Mouse (Mus musculus) forebrain, embryonic 10.5 days (tissue): ENCODE data around the gene Rhbdd1. TPM values are rescaled to one million over a fixed set of nuclear protein-coding genes. Genes with fewer than 3 reads are reported as not detected.
A peak's percentile ranks its signal among the peaks of the same experiment; 100 is the strongest.

Experiments
- DNase-seq: peaks from one replicate; pipeline ENCODE4 v3.0.0-alpha.2; 2017; ENCODE audit warnings: low spot score; ENCODE audit errors: extremely low spot score
- H3K27ac ChIP-seq: fragments of 300-500 bp; sonication (generic); 2 replicates; pipeline ENCODE4 v1.5.1; 2016; ENCODE audit warnings: mild to moderate bottlenecking
- H3K27me3 ChIP-seq: fragments of 300-500 bp; sonication (generic); 2 replicates; pipeline ENCODE4 v1.6.1; 2016; ENCODE audit warnings: mild to moderate bottlenecking; ENCODE audit not compliant: poor library complexity, severe bottlenecking
- H3K36me3 ChIP-seq: fragments of 300-500 bp; sonication (generic); replicated peaks from 2 replicates; pipeline ENCODE4 v1.6.1; 2016; ENCODE audit warnings: mild to moderate bottlenecking, moderate library complexity
- H3K4me1 ChIP-seq: fragments of 300-500 bp; sonication (generic); 2 replicates; pipeline ENCODE4 v1.6.1; 2016
- H3K4me3 ChIP-seq: fragments of 300-500 bp; sonication (generic); 2 replicates; pipeline ENCODE4 v1.5.1; 2016; ENCODE audit warnings: mild to moderate bottlenecking, moderate library complexity
- H3K9me3 ChIP-seq: fragments of 300-500 bp; sonication (generic); 2 replicates; pipeline ENCODE4 v1.6.1; 2016; ENCODE audit warnings: mild to moderate bottlenecking, moderate library complexity
- WGBS: fragments of 180-500 bp; shearing (Covaris S2); methylation state at CpG from one replicate; pipeline ENCODE4 v1.1.7; 2016; 5-methylcytosine and 5-hydroxymethylcytosine counted together
- polyA plus RNA-seq: library from polyadenylated mRNA; unstranded; fragments of >200 nt; fragmentation: Nextera tagmentation; extraction: Ambion mirVana; gene quantifications from 2 replicates; pipeline ENCODE4 v1.2.1, GENCODE M21; 2016

Gene Rhbdd1
- polyA plus RNA-seq, 1 experiment from 2014 or later = 10.2 TPM

- no peaks in the 10 kb centered on the region for H3K9me3 ChIP-seq
- 90% methylated on average over 3 of the region's 3 CpGs for WGBS
Measured at GRCm38 (mm10) chr1:82304483-82304882, 11.8 kb upstream of the Rhbdd1 start.

GRCm38 (mm10) chr1:82316746-82317126 is 484 bp downstream of the Rhbdd1 start:
- DNase-seq = no peak
- H3K4me3 ChIP-seq = peak overlapping the region; percentile 88
- H3K36me3 ChIP-seq = no peaks in the 10 kb centered on the region
- H3K27me3 ChIP-seq = peaks cover 4% of the 10 kb centered on the region; the same call in 1 of the 2 replicates
- H3K4me1 ChIP-seq = peaks cover 43% of the 10 kb centered on the region
- H3K9me3 ChIP-seq = no peaks in the 10 kb centered on the region
- peak overlapping the region; percentile 98 for H3K27ac ChIP-seq
- WGBS = under 1% methylated on average over 24 of the region's 26 CpGs

More at GRCm38 (mm10) chr1:82304483-82304882, 11.8 kb upstream of the Rhbdd1 start:
- no peak for DNase-seq
- Histone ChIP-seq H3K27me3 (no peaks in the 10 kb centered on the region), H3K4me1 (no peaks in the 10 kb centered on the region; the same call in 1 of the 2 replicates), H3K4me3 (no peak overlapping the region), H3K27ac (no peak overlapping the region), H3K36me3 (no peaks in the 10 kb centered on the region)

- H3K27me3 ChIP-seq = no peaks in the 10 kb centered on the region
- 80% methylated on average over 6 of the region's 6 CpGs for WGBS
- H3K9me3 ChIP-seq = no peaks in the 10 kb centered on the region
- H3K27ac ChIP-seq = peak overlapping the region; percentile 67; the same call in 1 of the 2 replicates
- no peak for DNase-seq
- H3K4me3 ChIP-seq = no peak overlapping the region
- no peaks in the 10 kb centered on the region for H3K36me3 ChIP-seq
- peaks cover 76% of the 10 kb centered on the region for H3K4me1 ChIP-seq
Measured at GRCm38 (mm10) chr1:82320456-82320855, 4.2 kb downstream of the Rhbdd1 start.

- peak overlapping the region; percentile 67; the same call in 1 of the 2 replicates for H3K27ac ChIP-seq
- WGBS = 80% methylated on average over 10 of the region's 10 CpGs
- no peaks in the 10 kb centered on the region for H3K9me3 ChIP-seq
- H3K36me3 ChIP-seq = no peaks in the 10 kb centered on the region
- H3K4me1 ChIP-seq = peaks cover 74% of the 10 kb centered on the region
- H3K27me3 ChIP-seq = no peaks in the 10 kb centered on the region
- H3K4me3 ChIP-seq = no peak overlapping the region
- no peak for DNase-seq
Measured at GRCm38 (mm10) chr1:82320864-82321263, 4.6 kb downstream of the Rhbdd1 start.

- Histone ChIP-seq H3K27ac (peak overlapping the region; percentile 67; the same call in 1 of the 2 replicates), H3K36me3 (no peaks in the 10 kb centered on the region), H3K4me1 (peaks cover 69% of the 10 kb centered on the region), H3K9me3 (no peaks in the 10 kb centered on the region), H3K4me3 (no peak overlapping the region), H3K27me3 (no peaks in the 10 kb centered on the region)
- 77% methylated on average over 1 of the region's 1 CpGs for WGBS
- no peak for DNase-seq
Measured at GRCm38 (mm10) chr1:82321441-82321840, 5.2 kb downstream of the Rhbdd1 start.

GRCm38 (mm10) chr1:82324131-82324785 is 8.0 kb downstream of the Rhbdd1 start:
- H3K4me3 ChIP-seq = no peak overlapping the region
- H3K27me3 ChIP-seq = no peaks in the 10 kb centered on the region
- 44% methylated on average over 4 of the region's 4 CpGs for WGBS
- peaks cover 77% of the 10 kb centered on the region for H3K4me1 ChIP-seq
- no peaks in the 10 kb centered on the region for H3K9me3 ChIP-seq
- H3K27ac ChIP-seq = peak overlapping the region; percentile 58
- H3K36me3 ChIP-seq = no peaks in the 10 kb centered on the region
- peak; percentile 29 for DNase-seq

- no peaks in the 10 kb centered on the region for H3K27me3 ChIP-seq
- no peaks in the 10 kb centered on the region for H3K36me3 ChIP-seq
- no peaks in the 10 kb centered on the region for H3K9me3 ChIP-seq
- H3K4me3 ChIP-seq = no peak overlapping the region
- peaks cover 75% of the 10 kb centered on the region for H3K4me1 ChIP-seq
- 84% methylated on average over 5 of the region's 5 CpGs for WGBS
- no peak for DNase-seq
- no peak overlapping the region for H3K27ac ChIP-seq
Measured at GRCm38 (mm10) chr1:82326120-82326519, 9.9 kb downstream of the Rhbdd1 start.

- H3K27ac ChIP-seq = no peak overlapping the region
- no peaks in the 10 kb centered on the region for H3K9me3 ChIP-seq
- 92% methylated on average over 7 of the region's 7 CpGs for WGBS
- no peak for DNase-seq
- H3K4me1 ChIP-seq = peaks cover 57% of the 10 kb centered on the region
- H3K4me3 ChIP-seq = no peak overlapping the region
- no peaks in the 10 kb centered on the region for H3K27me3 ChIP-seq
- no peaks in the 10 kb centered on the region for H3K36me3 ChIP-seq
Measured at GRCm38 (mm10) chr1:82328033-82328775, 12.0 kb downstream of the Rhbdd1 start.

- no peak for DNase-seq
- H3K36me3 ChIP-seq = no peaks in the 10 kb centered on the region
- no peak overlapping the region for H3K4me3 ChIP-seq
- peaks cover 46% of the 10 kb centered on the region for H3K4me1 ChIP-seq
- no peaks in the 10 kb centered on the region for H3K27me3 ChIP-seq
- H3K9me3 ChIP-seq = no peaks in the 10 kb centered on the region
- WGBS = 62% methylated on average over 4 of the region's 4 CpGs
- no peak overlapping the region for H3K27ac ChIP-seq
Measured at GRCm38 (mm10) chr1:82329237-82329953, 13.1 kb downstream of the Rhbdd1 start.

- peaks cover 41% of the 10 kb centered on the region for H3K4me1 ChIP-seq
- no peak for DNase-seq
- H3K4me3 ChIP-seq = no peak overlapping the region
- no peaks in the 10 kb centered on the region for H3K36me3 ChIP-seq
- no peak overlapping the region for H3K27ac ChIP-seq
- H3K27me3 ChIP-seq = no peaks in the 10 kb centered on the region
- H3K9me3 ChIP-seq = no peaks in the 10 kb centered on the region
Measured at GRCm38 (mm10) chr1:82329954-82330247, 13.6 kb downstream of the Rhbdd1 start.

- Histone ChIP-seq H3K27me3 (no peaks in the 10 kb centered on the region), H3K4me1 (peaks cover 20% of the 10 kb centered on the region), H3K36me3 (no peaks in the 10 kb centered on the region), H3K9me3 (no peaks in the 10 kb centered on the region), H3K4me3 (no peak overlapping the region), H3K27ac (no peak overlapping the region)
- no peak for DNase-seq
- 91% methylated on average over 3 of the region's 3 CpGs for WGBS
Measured at GRCm38 (mm10) chr1:82334506-82334905, 18.3 kb downstream of the Rhbdd1 start.

- DNase-seq = no peak
- H3K4me1 ChIP-seq = peaks cover 6% of the 10 kb centered on the region; the same call in 1 of the 2 replicates
- no peaks in the 10 kb centered on the region for H3K9me3 ChIP-seq
- 82% methylated on average over 2 of the region's 2 CpGs for WGBS
- no peak overlapping the region for H3K27ac ChIP-seq
- H3K4me3 ChIP-seq = no peak overlapping the region
- H3K27me3 ChIP-seq = no peaks in the 10 kb centered on the region
- no peaks in the 10 kb centered on the region for H3K36me3 ChIP-seq
Measured at GRCm38 (mm10) chr1:82353089-82353488, 36.8 kb downstream of the Rhbdd1 start.

- WGBS = 92% methylated on average over 2 of the region's 2 CpGs
- Histone ChIP-seq H3K4me3 (no peak overlapping the region), H3K27ac (no peak overlapping the region), H3K4me1 (peaks cover 11% of the 10 kb centered on the region), H3K27me3 (no peaks in the 10 kb centered on the region), H3K9me3 (no peaks in the 10 kb centered on the region), H3K36me3 (no peaks in the 10 kb centered on the region)
- DNase-seq = no peak
Measured at GRCm38 (mm10) chr1:82353755-82354154, 37.5 kb downstream of the Rhbdd1 start.
